Mouse (Mus musculus) heart, postnatal 10 days (tissue): Measurements from ENCODE around the gene St3gal4. TPM values are rescaled to one million over a fixed set of nuclear protein-coding genes. Genes with fewer than 3 reads are reported as not detected.

Source experiments
- DNase-seq, 2 experiments: peaks; one replicate each; pipeline ENCODE4 v3.0.0; 2021
- intact Hi-C: fragments of 180-260 bp; cut with DNase I; formaldehyde crosslinking; loops from one replicate; pipeline ENCODE4 v1.15.1; 2025
- total RNA-seq, 2 experiments: library from RNA; stranded (reverse); gene quantifications; 2 replicates each; pipeline ENCODE4 v1.2.3; 2021

Gene St3gal4
- total RNA-seq, 2 experiments from 2014 or later = 33.9 to 43.2 TPM

DNA sequence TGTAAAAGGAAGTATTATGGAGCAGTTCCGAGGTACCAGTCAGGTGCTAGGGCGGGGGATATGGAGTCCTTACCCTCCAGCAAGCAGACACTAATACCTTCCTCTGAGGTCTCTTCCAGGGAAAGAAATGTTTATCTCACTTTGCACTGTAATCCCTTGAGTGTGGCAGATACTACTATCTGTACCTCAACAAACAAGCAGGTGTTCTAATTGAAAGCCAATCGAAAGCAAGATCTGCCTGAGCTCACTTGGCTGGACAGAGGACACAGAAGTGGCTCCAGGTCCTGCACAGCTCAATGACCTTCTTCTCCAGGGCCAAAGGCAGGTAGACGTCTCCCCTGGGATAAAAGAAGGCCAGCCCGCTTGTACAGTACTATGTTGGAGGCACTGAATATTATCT lies 9.0 kb downstream of the St3gal4 start:
- DNase-seq = no peak
- intact Hi-C loops = loop anchor here (2.0 kb wide), 1 partner anchor 59 kb away; no protein-coding TSS in a partner anchor

GRCm38 (mm10) chr9:35108916-35109315 lies 10.2 kb downstream of the St3gal4 start:
- peak; percentile 85 for DNase-seq
- intact Hi-C loops = no loop called here

- DNase-seq = no peak
- intact Hi-C loops = no loop called here
These were observed 11.0 kb downstream of the St3gal4 start for GRCm38 (mm10) chr9:35108066-35108465.

- intact Hi-C loops = no loop called here
- DNase-seq = no peak
These were observed 11.7 kb downstream of the St3gal4 start for GRCm38 (mm10) chr9:35107396-35107795.

DNA sequence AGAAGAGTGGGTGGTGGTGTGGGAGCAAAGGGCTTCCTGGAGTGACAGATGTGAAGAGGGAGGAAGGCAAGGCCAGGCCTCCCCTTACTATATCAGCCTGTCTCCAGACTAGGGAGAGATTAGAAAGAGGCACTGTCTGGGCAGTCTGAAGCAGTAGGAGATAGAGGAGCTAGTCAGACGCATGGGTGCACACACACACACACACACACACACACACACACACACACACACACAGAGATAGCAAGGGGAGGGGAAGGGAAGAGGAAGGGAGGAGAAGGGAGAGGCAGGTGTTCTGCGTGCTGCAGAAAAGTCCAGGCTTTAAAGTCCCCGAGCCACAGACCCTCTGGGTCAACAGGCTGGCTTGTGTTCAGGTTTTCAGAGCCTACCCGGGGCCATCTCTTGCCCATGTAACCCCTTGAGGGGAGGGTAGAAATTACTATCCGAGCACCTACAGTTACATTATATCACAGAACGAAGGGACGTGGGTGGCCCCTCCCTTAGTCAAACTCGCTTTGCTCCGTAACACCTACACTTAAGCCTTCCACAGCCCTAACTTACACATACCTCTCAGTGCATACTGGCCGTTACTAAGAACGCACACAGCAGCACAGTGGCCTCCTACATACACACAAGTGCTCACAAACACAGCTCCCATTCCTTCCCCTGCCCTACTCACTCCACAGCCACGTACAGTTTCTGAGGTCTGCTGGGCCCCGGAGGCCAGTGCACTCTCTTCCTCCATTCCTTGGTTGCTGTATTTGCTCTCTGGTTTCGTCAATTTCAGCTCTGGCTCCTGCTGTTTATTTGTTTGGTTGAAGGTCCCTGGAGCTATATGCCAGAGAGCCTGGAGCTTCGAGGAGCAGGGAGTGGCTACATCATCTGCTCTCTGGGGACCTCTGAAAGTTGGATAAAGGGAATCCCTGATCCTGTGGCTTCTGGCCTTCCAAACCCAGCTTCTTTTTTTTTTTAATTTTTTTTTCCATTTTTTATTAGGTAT lies 12.9 kb downstream of the St3gal4 start:
- DNase-seq = no peak
- intact Hi-C loops = no loop called here

DNA sequence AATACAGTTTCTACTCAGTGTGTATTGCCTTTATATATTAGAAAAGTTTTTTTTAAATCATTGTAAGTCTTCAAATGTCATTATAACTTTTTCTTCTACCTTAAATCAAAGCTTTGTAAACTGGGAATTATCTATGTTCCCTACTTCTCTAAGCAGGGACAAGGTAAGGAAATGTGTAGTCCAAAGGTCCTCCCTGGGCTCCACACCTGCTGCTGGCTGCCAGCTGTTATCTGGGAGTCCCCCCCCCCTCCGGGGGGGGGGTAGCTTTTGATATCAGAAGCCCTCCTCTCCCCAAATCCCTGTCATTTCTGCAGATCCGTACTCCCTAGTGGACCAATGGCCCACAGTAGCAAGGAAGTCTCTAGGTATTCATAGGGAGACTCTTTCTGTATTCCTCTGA lies 13.6 kb downstream of the St3gal4 start:
- intact Hi-C loops = no loop called here
- no peak for DNase-seq

DNA sequence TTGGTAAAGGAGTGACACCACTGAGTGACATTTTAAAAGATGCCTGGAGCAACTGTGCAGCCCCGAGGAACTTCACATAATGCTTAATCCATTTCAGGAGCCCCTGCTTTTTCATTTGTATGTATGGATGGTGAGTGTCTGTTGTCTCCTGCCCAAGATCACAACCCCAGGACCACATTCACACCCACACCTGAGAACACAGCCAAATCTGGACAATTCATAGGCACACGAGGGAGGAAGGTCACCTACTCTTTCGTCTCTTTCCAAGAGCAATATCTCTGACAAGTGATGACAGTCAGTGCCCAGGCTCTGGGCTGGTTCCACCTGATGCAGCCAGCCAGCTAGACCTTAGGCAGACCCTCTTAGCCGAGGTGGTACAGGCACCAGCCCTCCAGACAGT lies 14.4 kb downstream of the St3gal4 start:
- intact Hi-C loops = no loop called here
- DNase-seq = no peak

GRCm38 (mm10) chr9:35098762-35099161 lies 20.3 kb downstream of the St3gal4 start:
- intact Hi-C loops = loop anchor here (5.0 kb wide), 1 partner anchor 36 kb away; no protein-coding TSS in a partner anchor
- peak in 1 of 2 experiments; percentile 3 for DNase-seq

GRCm38 (mm10) chr9:35097901-35098300 lies 21.2 kb downstream of the St3gal4 start:
- intact Hi-C loops = loop anchor here (5.0 kb wide), 1 partner anchor 36 kb away; no protein-coding TSS in a partner anchor
- peak in 1 of 2 experiments; percentile 4 for DNase-seq

DNA sequence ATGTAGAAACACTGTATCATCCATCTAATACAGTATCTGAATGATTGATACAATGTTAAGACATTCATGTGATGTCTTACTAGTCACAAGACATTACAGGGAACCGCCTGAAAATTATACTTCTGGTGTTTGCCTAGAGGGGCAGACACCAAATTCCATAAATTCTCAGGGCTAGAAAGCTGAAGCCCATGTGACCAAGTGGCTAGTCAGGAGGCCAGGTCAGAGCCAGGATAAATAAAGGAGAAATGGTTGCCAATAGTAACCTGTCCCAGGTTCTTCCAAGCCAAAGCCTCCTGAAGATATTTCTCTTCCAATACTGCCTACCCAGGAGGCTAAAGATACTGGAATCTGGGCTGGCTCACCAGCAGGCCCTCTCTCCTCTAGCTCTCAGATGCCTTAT lies 23.3 kb downstream of the St3gal4 start:
- intact Hi-C loops = loop anchor here (5.0 kb wide), 1 partner anchor 33 kb away; no protein-coding TSS in a partner anchor
- DNase-seq = no peak

DNA sequence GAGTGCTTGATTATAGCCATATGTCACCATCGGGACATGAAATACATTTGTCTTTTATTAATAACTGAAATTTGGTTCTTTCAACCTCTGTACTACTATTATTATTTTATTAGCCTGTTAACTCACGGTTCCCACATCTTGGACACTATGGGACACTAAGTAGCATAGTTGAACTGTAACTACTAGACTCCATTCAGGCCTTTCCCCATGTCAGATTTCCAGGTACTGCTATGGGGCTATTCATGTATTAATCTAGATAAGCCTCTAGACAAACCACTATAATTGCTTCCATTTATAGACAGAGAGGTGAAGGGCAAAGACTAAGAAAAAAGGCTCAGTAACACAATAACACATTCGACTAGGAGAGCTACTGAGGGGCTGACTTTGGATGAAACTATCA lies 25.7 kb downstream of the St3gal4 start:
- intact Hi-C loops = no loop called here

GRCm38 (mm10) chr9:35092904-35093303 lies 26.2 kb downstream of the St3gal4 start:
- intact Hi-C loops = no loop called here

More for the DNA sequence above, 25.7 kb downstream of the St3gal4 start:
- no peak for DNase-seq

GRCm38 (mm10) chr9:35061446-35061845 lies 57.6 kb downstream of the St3gal4 start:
- DNase-seq = peak in 1 of 2 experiments; percentile 9
- intact Hi-C loops = loop anchor here (5.0 kb wide), 1 partner anchor 36 kb away; no protein-coding TSS in a partner anchor

More at GRCm38 (mm10) chr9:35092904-35093303, 26.2 kb downstream of the St3gal4 start:
- no peak for DNase-seq

- no peak for DNase-seq
- intact Hi-C loops = loop anchor here (5.0 kb wide), 1 partner anchor 37 kb away; no protein-coding TSS in a partner anchor
These were observed 59.2 kb downstream of the St3gal4 start for GRCm38 (mm10) chr9:35059881-35060280.

DNA sequence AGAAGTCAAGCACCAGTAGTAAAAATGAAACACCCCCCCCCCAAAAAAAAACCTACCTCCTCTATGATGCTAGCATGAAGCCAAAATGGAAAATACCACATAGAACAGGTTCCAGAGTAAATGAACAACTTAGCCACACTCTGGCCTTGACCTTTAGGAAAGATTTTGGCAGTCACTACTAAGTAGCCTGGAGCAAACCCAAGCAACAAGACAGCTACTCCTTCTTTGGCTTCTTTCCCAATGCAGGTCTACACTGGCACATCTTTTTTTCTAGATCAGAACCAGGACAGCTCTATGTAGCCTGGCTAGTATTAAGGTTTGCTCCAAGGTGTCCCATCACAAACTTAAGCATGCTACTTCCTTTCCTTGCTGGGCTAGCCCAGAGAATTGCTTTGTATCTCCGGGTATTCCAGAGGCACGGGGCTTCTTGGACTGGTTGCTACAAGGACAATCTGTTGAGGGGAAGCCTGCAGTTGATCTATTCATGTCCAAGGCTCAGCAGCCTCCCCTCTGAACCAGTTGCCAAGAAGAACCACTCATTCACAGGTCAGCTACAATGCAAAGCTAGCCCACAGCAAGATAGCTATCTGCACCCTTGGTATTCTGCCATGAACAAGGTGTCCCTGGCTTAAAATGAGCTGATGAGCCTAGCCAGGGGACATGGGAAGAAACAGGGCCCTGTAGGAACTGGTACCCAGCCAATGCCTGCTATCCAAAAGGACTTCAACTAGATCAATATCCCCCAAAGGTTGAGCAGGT lies 60.3 kb downstream of the St3gal4 start:
- DNase-seq = peak; percentile 31 to 54
- intact Hi-C loops = no loop called here

- DNase-seq = no peak
- intact Hi-C loops = no loop called here
These were observed 60.9 kb downstream of the St3gal4 start for GRCm38 (mm10) chr9:35058186-35058585.

- no peak for DNase-seq
- intact Hi-C loops = no loop called here
These were observed 61.4 kb downstream of the St3gal4 start for GRCm38 (mm10) chr9:35057631-35058030.

GRCm38 (mm10) chr9:35056611-35057010 lies 62.5 kb downstream of the St3gal4 start:
- intact Hi-C loops = no loop called here
- DNase-seq = no peak

GRCm38 (mm10) chr9:35055528-35056330 lies 63.3 kb downstream of the St3gal4 start:
- intact Hi-C loops = no loop called here
- DNase-seq = peak in 1 of 2 experiments; percentile 1

- intact Hi-C loops = no loop called here
- no peak for DNase-seq
These were observed 65.4 kb downstream of the St3gal4 start for GRCm38 (mm10) chr9:35053669-35054068.
